Comparison of ENCODE assay signal across 17 mouse cellular contexts in the genomic region with DNA sequence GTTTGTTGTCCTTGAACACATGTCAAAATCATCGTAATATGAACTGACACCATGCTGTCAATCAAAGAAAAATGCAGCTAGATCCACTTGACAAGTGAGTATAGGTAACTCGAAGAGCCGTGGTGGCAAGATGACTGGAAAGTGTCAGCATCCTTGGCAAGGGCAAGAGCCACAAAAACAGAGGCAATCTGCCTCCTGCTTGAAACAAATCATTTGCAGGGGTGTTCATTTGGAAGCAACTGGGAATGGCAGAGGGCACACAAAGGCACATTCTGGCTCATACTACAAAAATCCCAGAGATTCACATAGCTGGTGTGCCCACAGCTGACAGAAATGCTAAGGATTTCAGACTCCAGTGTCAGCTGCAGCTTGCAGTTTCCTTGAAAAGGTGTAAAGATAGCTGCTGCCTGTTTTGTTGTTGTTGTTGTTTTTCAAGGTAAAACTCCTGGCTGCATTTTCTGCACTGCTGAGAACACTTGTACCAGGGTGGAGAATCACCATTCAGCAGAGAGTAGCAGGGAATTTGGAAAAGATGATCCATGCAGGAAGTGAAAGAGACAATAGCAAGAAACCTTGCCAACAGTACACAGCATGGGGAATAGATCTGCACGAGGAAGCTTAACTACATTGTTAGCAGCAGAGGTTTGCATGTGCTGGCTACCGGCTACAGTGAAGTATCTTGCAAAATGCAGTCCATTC. TPM values are rescaled to one million over a fixed set of nuclear protein-coding genes. Genes with fewer than 3 reads are reported as not detected.
DNase-seq lines count a peak whose midpoint lies in the region; ATAC-seq and TF ChIP-seq lines count a peak whose summit lies in the region.
"Had no signal": no experiment of that assay in that cellular context is flagged by ENCODE, and none has a peak within 500 bp of the region (broad histone marks: within the 10 kb centered on the region; RNA-seq: fewer than 3 reads in every experiment).

No protein-coding gene starts in this region.

- peak; percentile 69 for ATAC-seq in cerebellum, adult (ENCODE audit: insufficient number of reproducible peaks, low FRiP score, low TSS enrichment)
- ATAC-seq in hindbrain, postnatal 0 days: peak; percentile 79
- no peak for ATAC-seq in hindbrain, embryonic 13.5 days (ENCODE audit: low FRiP score)
- no peak for ATAC-seq in embryonic facial prominence, embryonic 15.5 days (ENCODE audit: insufficient number of reproducible peaks, low FRiP score, low TSS enrichment, low read depth)

- DNase-seq in cerebellum, adult 11 months: no peak
- peak; percentile 59 for DNase-seq in hindbrain, postnatal 0 days (ENCODE audit: low spot score)
- DNase-seq in cerebellum, adult 18-20 months: peak; percentile 39 to 42
- no peak for DNase-seq in thymus, postnatal 25 days
- no peak for DNase-seq in urinary bladder, postnatal 10 days (ENCODE audit: low spot score)
- DNase-seq: gastrocnemius, postnatal 14 days; retina, postnatal 1 day; thymus, postnatal 14 days had no signal

- no peaks in the 10 kb centered on the region for H3K27me3 ChIP-seq in hindbrain, postnatal 0 days (ENCODE audit: insufficient read depth, low read length)
- H3K27me3 ChIP-seq in hindbrain, embryonic 13.5 days: no peaks in the 10 kb centered on the region
- no peaks in the 10 kb centered on the region for H3K27me3 ChIP-seq in embryonic facial prominence, embryonic 15.5 days
- H3K27me3 ChIP-seq: kidney, embryonic 15.5 days; lung, embryonic 15.5 days; neural tube, embryonic 12.5 days; stomach, embryonic 15.5 days had no signal

- H3K9ac ChIP-seq in hindbrain, postnatal 0 days (replicated peaks; ENCODE audit: low read length): no peak overlapping the region
- no peak overlapping the region for H3K9ac ChIP-seq in hindbrain, embryonic 13.5 days
- no peak overlapping the region for H3K9ac ChIP-seq in embryonic facial prominence, embryonic 15.5 days
- H3K9ac ChIP-seq: kidney, embryonic 15.5 days; lung, embryonic 15.5 days; neural tube, embryonic 12.5 days; stomach, embryonic 15.5 days had no signal

- H3K27ac ChIP-seq in hindbrain, postnatal 0 days: peak overlapping the region; percentile 72
- no peak overlapping the region for H3K27ac ChIP-seq in hindbrain, embryonic 13.5 days
- H3K27ac ChIP-seq in embryonic facial prominence, embryonic 15.5 days (replicated peaks): peak overlapping the region; percentile 5; the same call in 1 of the 2 replicates
- H3K27ac ChIP-seq: kidney, embryonic 15.5 days; lung, embryonic 15.5 days; neural tube, embryonic 12.5 days; stomach, embryonic 15.5 days had no signal

- H3K4me1 ChIP-seq in hindbrain, postnatal 0 days (ENCODE audit: insufficient read depth, low read length): no peaks in the 10 kb centered on the region
- no peaks in the 10 kb centered on the region for H3K4me1 ChIP-seq in hindbrain, embryonic 13.5 days (replicated peaks)
- peaks cover 10% of the 10 kb centered on the region; the same call in 1 of the 2 replicates for H3K4me1 ChIP-seq in embryonic facial prominence, embryonic 15.5 days
- H3K4me1 ChIP-seq: kidney, embryonic 15.5 days; lung, embryonic 15.5 days; neural tube, embryonic 12.5 days; stomach, embryonic 15.5 days had no signal

- 37% methylated on average over 5 of the region's 5 CpGs for WGBS in hindbrain, postnatal 0 days
- 73% methylated on average over 5 of the region's 5 CpGs for WGBS in hindbrain, embryonic 13.5 days
- 51% methylated on average over 5 of the region's 5 CpGs for WGBS in embryonic facial prominence, embryonic 15.5 days

- H3K4me3 ChIP-seq in hindbrain, postnatal 0 days (ENCODE audit: low read length): no peak overlapping the region
- H3K4me3 ChIP-seq in hindbrain, embryonic 13.5 days: no peak overlapping the region
- no peak overlapping the region for H3K4me3 ChIP-seq in embryonic facial prominence, embryonic 15.5 days (replicated peaks)
- H3K4me3 ChIP-seq: kidney, embryonic 15.5 days; lung, embryonic 15.5 days; neural tube, embryonic 12.5 days; stomach, embryonic 15.5 days had no signal

- no peak overlapping the region for H3K4me2 ChIP-seq in hindbrain, postnatal 0 days (ENCODE audit: low read depth, low read length)
- H3K4me2 ChIP-seq in hindbrain, embryonic 13.5 days: no peak overlapping the region
- H3K4me2 ChIP-seq in embryonic facial prominence, embryonic 15.5 days (replicated peaks): no peak overlapping the region
- H3K4me2 ChIP-seq: heart, embryonic 11.5 days; kidney, embryonic 15.5 days; liver, embryonic 11.5 days; lung, embryonic 15.5 days; neural tube, embryonic 12.5 days; stomach, embryonic 15.5 days had no signal

- H3K9me3 ChIP-seq in hindbrain, postnatal 0 days (ENCODE audit: low read length): no peaks in the 10 kb centered on the region
- H3K9me3 ChIP-seq in hindbrain, embryonic 13.5 days: no peaks in the 10 kb centered on the region
- H3K9me3 ChIP-seq in embryonic facial prominence, embryonic 15.5 days (replicated peaks): no peaks in the 10 kb centered on the region
- H3K9me3 ChIP-seq: kidney, embryonic 15.5 days; lung, embryonic 15.5 days; neural tube, embryonic 12.5 days; stomach, embryonic 15.5 days had no signal

- H3K36me3 ChIP-seq in hindbrain, postnatal 0 days (ENCODE audit: insufficient read depth, low read length): no peaks in the 10 kb centered on the region
- H3K36me3 ChIP-seq in hindbrain, embryonic 13.5 days: no peaks in the 10 kb centered on the region
- no peaks in the 10 kb centered on the region for H3K36me3 ChIP-seq in embryonic facial prominence, embryonic 15.5 days
- H3K36me3 ChIP-seq: kidney, embryonic 15.5 days; lung, embryonic 15.5 days; neural tube, embryonic 12.5 days; stomach, embryonic 15.5 days had no signal

- TF ChIP-seq CTCF in hindbrain, postnatal 0 days (IDR thresholded peaks at IDR 0.05; ENCODE audit: low read depth): no peak

RNA-seq across cellular contexts. Expression of a gene that starts 52.4 kb away (rescaled TPM):
- 18.5 and 19.8 TPM in 2 replicates for total RNA-seq in hindbrain, postnatal 0 days (2014; rRNA removed)
- polyA plus RNA-seq in hindbrain, postnatal 0 days (2015; fragmentation: Nextera tagmentation; extraction: Ambion mirVana): 11.6 and 11.8 TPM in 2 replicates
- polyA plus RNA-seq in hindbrain, embryonic 13.5 days (2015; fragmentation: Nextera tagmentation; extraction: Ambion mirVana): 4.3 and 4.9 TPM in 2 replicates
- polyA plus RNA-seq in embryonic facial prominence, embryonic 15.5 days (2015; fragmentation: Nextera tagmentation; extraction: Ambion mirVana): 3.9 and 4.3 TPM in 2 replicates

Comparison
In these comparisons a context has a peak if more than half of its experiments do, and no peak if none do; other contexts are left out.
1. ATAC-seq: peak in cerebellum, adult (single experiment) and hindbrain, postnatal 0 days (single experiment); none in hindbrain, embryonic 13.5 days (single experiment) and embryonic facial prominence, embryonic 15.5 days (single experiment).
2. DNase-seq: peak in hindbrain, postnatal 0 days (single experiment) and cerebellum, adult 18-20 months (2 of 2); none in cerebellum, adult 11 months (single experiment), thymus, postnatal 25 days (single experiment) and urinary bladder, postnatal 10 days (single experiment).